26 mouse cellular contexts compared by ENCODE assay signal in genomic region chr16:38798957-38799450, GRCm38 (mm10). TPM values are rescaled to one million over a fixed set of nuclear protein-coding genes. Genes with fewer than 3 reads are reported as not detected.
"Had no signal": no experiment of that assay in that cellular context is flagged by ENCODE, and none has a peak within 500 bp of the region (broad histone marks: within the 10 kb centered on the region; RNA-seq: fewer than 3 reads in every experiment).

No protein-coding gene starts in this region.

- H3K4me2 ChIP-seq: limb, embryonic 15.5 days; liver, embryonic 12.5 days; midbrain, embryonic 12.5 days; neural tube, embryonic 13.5 days; neural tube, embryonic 15.5 days had no signal

- H3K9ac ChIP-seq: limb, embryonic 15.5 days; liver, embryonic 12.5 days; liver, embryonic 14.5 days; midbrain, embryonic 12.5 days; neural tube, embryonic 13.5 days; neural tube, embryonic 15.5 days had no signal

- H3K4me1 ChIP-seq: liver, embryonic 12.5 days; midbrain, embryonic 12.5 days; neural tube, embryonic 13.5 days; neural tube, embryonic 15.5 days had no signal

- H3K36me3 ChIP-seq: limb, embryonic 15.5 days; liver, embryonic 12.5 days; midbrain, embryonic 10.5 days; midbrain, embryonic 12.5 days; neural tube, embryonic 13.5 days; neural tube, embryonic 15.5 days had no signal

- H3K9me3 ChIP-seq: limb, embryonic 15.5 days; liver, embryonic 12.5 days; midbrain, embryonic 10.5 days; midbrain, embryonic 12.5 days; neural tube, embryonic 13.5 days; neural tube, embryonic 15.5 days had no signal

- DNase-seq: midbrain, embryonic 14.5 days; retina, postnatal 1 day; right cerebral cortex, adult 18-20 months; right cerebral cortex, postnatal 25 days; right cerebral cortex, postnatal 4 days; spleen, adult 18-20 months; thymus, adult 18-20 months; thymus, postnatal 14 days; thymus, postnatal 36 days had no signal

- ATAC-seq: liver, embryonic 12.5 days; midbrain, embryonic 16.5 days had no signal

- H3K27ac ChIP-seq: limb, embryonic 15.5 days; liver, embryonic 12.5 days; liver, embryonic 14.5 days; midbrain, embryonic 10.5 days; midbrain, embryonic 12.5 days; neural tube, embryonic 13.5 days; neural tube, embryonic 15.5 days had no signal

- H3K27me3 ChIP-seq: limb, embryonic 15.5 days; midbrain, embryonic 12.5 days; neural tube, embryonic 13.5 days; neural tube, embryonic 15.5 days had no signal

- H3K4me3 ChIP-seq: limb, embryonic 15.5 days; liver, embryonic 12.5 days; midbrain, embryonic 10.5 days; midbrain, embryonic 12.5 days; myocyte; neural tube, embryonic 13.5 days; neural tube, embryonic 15.5 days had no signal

RNA-seq across cellular contexts. Expression of gene Upk1b, which starts 1.1 kb away (rescaled TPM):
- total RNA-seq: megakaryocyte-erythroid progenitor cell, adult 5-6 weeks had no signal

RNA-seq across cellular contexts. Expression of gene 4930435E12Rik, which starts 29.5 kb away (rescaled TPM):
- total RNA-seq: liver, adult 2 months; megakaryocyte, adult 5-6 weeks; megakaryocyte-erythroid progenitor cell, adult 5-6 weeks had no signal
- polyA plus RNA-seq: limb, embryonic 15.5 days; liver, adult 2 months; liver, embryonic 12.5 days; liver, embryonic 14.5 days; liver, embryonic 16.5 days; midbrain, embryonic 10.5 days; midbrain, embryonic 12.5 days; midbrain, embryonic 14.5 days; midbrain, embryonic 16.5 days; myocyte; neural tube, embryonic 11.5 days; neural tube, embryonic 13.5 days; neural tube, embryonic 15.5 days; small intestine, adult 2 months; stomach, embryonic 14.5 days; thymus, postnatal 0 days had no signal
